Mouse (Mus musculus) bone marrow macrophage, adult 2 months (primary cell): ENCODE data around the gene Prss2. TPM values are rescaled to one million over a fixed set of nuclear protein-coding genes. Genes with fewer than 3 reads are reported as not detected.
"Not testable (repeated sequence)": the region's sequence is repeated elsewhere in the genome, so short reads cannot be mapped to it uniquely, and the experiment has no call there.

ENCODE experiments used
- H3K27ac ChIP-seq: 2 replicates; pipeline ENCODE4 v1.5.1; 2012; ENCODE audit warnings: low read depth, low read length; ENCODE audit not compliant: insufficient read depth
- H3K4me1 ChIP-seq: 2 replicates; pipeline ENCODE4 v1.6.1; 2012; ENCODE audit warnings: low read length; ENCODE audit not compliant: control insufficient read depth, insufficient read depth
- H3K4me3 ChIP-seq: 2 replicates; pipeline ENCODE4 v1.5.1; 2012; ENCODE audit warnings: mild to moderate bottlenecking, low read length, moderate library complexity; ENCODE audit not compliant: insufficient read depth
- CTCF ChIP-seq: IDR thresholded peaks from 2 replicates; pipeline ENCODE4 v1.5.1; 2012; ENCODE audit warnings: low read depth, mild to moderate bottlenecking, low read length, moderate library complexity
- POLR2A ChIP-seq: IDR thresholded peaks from 2 replicates; pipeline ENCODE4 v1.6.1; 2012; ENCODE audit warnings: mild to moderate bottlenecking, low read depth, low read length, borderline replicate concordance
- polyA plus RNA-seq: library from polyadenylated mRNA; stranded (reverse); fragments of >200 nt; gene quantifications from 2 replicates; pipeline ENCODE4 v1.2.4, GENCODE M21; 2012; ENCODE audit not compliant: missing spikeins, insufficient read depth, insufficient read length

The Prss2 gene
- polyA plus RNA-seq, 1 experiment, result not detected

GRCm38 (mm10) chr6:41537376-41537775, 15.8 kb downstream of the Prss2 start:
- no peak overlapping the region for H3K4me3 ChIP-seq
- H3K27ac ChIP-seq, result no peak overlapping the region
- TF ChIP-seq CTCF, result no peak
- no peak for TF ChIP-seq POLR2A
- no peaks in the 10 kb centered on the region for H3K4me1 ChIP-seq

GRCm38 (mm10) chr6:41538296-41538695, 16.7 kb downstream of the Prss2 start:
- H3K4me1 ChIP-seq, H3K27ac ChIP-seq, H3K4me3 ChIP-seq: not testable (repeated sequence)

- H3K4me1 ChIP-seq, result no peaks in the 10 kb centered on the region
- H3K4me3 ChIP-seq, result no peak overlapping the region
- no peak overlapping the region for H3K27ac ChIP-seq
- TF ChIP-seq CTCF (no peak), POLR2A (no peak)
These were observed 19.2 kb downstream of the Prss2 start for GRCm38 (mm10) chr6:41540746-41541145.

GRCm38 (mm10) chr6:41541746-41542145, 20.2 kb downstream of the Prss2 start:
- Histone ChIP-seq H3K27ac (no peak overlapping the region), H3K4me1 (no peaks in the 10 kb centered on the region), H3K4me3 (no peak overlapping the region)
- no peak for TF ChIP-seq POLR2A
- no peak for TF ChIP-seq CTCF

- no peak overlapping the region for H3K4me3 ChIP-seq
- H3K27ac ChIP-seq, result no peak overlapping the region
- TF ChIP-seq CTCF, result no peak
- TF ChIP-seq POLR2A, result no peak
- no peaks in the 10 kb centered on the region for H3K4me1 ChIP-seq
These were observed 21.4 kb downstream of the Prss2 start for GRCm38 (mm10) chr6:41542983-41543382.

- no peaks in the 10 kb centered on the region for H3K4me1 ChIP-seq
- TF ChIP-seq CTCF (no peak), POLR2A (no peak)
- H3K4me3 ChIP-seq, result no peak overlapping the region
These were observed 21.9 kb downstream of the Prss2 start for GRCm38 (mm10) chr6:41543411-41544050.

GRCm38 (mm10) chr6:41544381-41544924, 22.9 kb downstream of the Prss2 start:
- Histone ChIP-seq H3K27ac (no peak overlapping the region), H3K4me3 (no peak overlapping the region), H3K4me1 (no peaks in the 10 kb centered on the region)
- TF ChIP-seq POLR2A, result no peak
- TF ChIP-seq CTCF, result no peak

More at GRCm38 (mm10) chr6:41543411-41544050, 21.9 kb downstream of the Prss2 start:
- no peak overlapping the region for H3K27ac ChIP-seq

- no peaks in the 10 kb centered on the region for H3K4me1 ChIP-seq
- no peak overlapping the region for H3K4me3 ChIP-seq
- TF ChIP-seq CTCF (no peak), POLR2A (no peak)
- H3K27ac ChIP-seq, result no peak overlapping the region
These were observed 23.7 kb downstream of the Prss2 start for GRCm38 (mm10) chr6:41545266-41545665.

GRCm38 (mm10) chr6:41547056-41547650, 25.6 kb downstream of the Prss2 start:
- no peak overlapping the region for H3K4me3 ChIP-seq
- H3K4me1 ChIP-seq, result no peaks in the 10 kb centered on the region
- no peak overlapping the region for H3K27ac ChIP-seq
- TF ChIP-seq POLR2A (no peak), CTCF (no peak)

- no peak for TF ChIP-seq POLR2A
- TF ChIP-seq CTCF, result no peak
- Histone ChIP-seq H3K4me1 (no peaks in the 10 kb centered on the region), H3K27ac (no peak overlapping the region), H3K4me3 (no peak overlapping the region)
These were observed 26.7 kb downstream of the Prss2 start for GRCm38 (mm10) chr6:41548286-41548685.
